Mouse (Mus musculus): ENCODE measurements around the gene Rap1a. TPM values are rescaled to one million over a fixed set of nuclear protein-coding genes. Genes with fewer than 3 reads are reported as not detected.

Gene Rap1a
- polyA plus RNA-seq, 1 experiment: 3.8 TPM

DNA sequence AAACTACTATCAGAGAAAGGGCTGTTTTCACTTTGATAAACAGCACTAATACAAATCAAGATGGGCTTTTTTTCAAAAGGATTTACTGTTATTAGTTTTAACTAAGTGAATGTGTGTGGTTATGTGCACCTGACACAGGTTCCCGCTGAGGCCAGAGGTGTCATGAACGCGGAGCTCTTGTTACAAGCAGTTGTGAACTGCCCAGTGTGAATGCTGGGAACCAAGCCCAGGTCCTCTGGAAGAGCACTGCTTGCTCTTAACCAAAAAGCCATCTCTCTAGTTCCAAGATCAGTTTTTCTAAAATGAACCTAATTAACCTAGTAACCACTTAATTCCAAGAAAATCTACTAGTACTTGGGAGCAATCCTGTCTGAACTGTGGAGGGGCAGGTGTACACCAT is 23.1 kb downstream of the Rap1a start:
- Histone ChIP-seq H3K27me3 (ENCODE audit: control insufficient read depth) (no peaks in the 10 kb centered on the region), H3K9me3 (ENCODE audit: control insufficient read depth, low read length) (no peaks in the 10 kb centered on the region), H3K36me3 (ENCODE audit: control insufficient read depth) (peaks cover 12% of the 10 kb centered on the region), H3K4me3 (replicated peaks) (no peak overlapping the region), H3K4me1 (ENCODE audit: control insufficient read depth) (peaks cover 31% of the 10 kb centered on the region)
- no peak for TF ChIP-seq TAL1 (IDR thresholded peaks at IDR 0.05; ENCODE audit: low read length)
- no peak for TF ChIP-seq GATA1 (IDR thresholded peaks at IDR 0.05; ENCODE audit: low read length)

GRCm38 (mm10) chr3:105774496-105774895 is 26.6 kb downstream of the Rap1a start:
- Histone ChIP-seq H3K36me3 (ENCODE audit: control insufficient read depth) (peaks cover 21% of the 10 kb centered on the region), H3K4me3 (replicated peaks) (no peak overlapping the region), H3K4me1 (ENCODE audit: control insufficient read depth) (peaks cover 39% of the 10 kb centered on the region), H3K27me3 (ENCODE audit: control insufficient read depth) (no peaks in the 10 kb centered on the region), H3K9me3 (ENCODE audit: control insufficient read depth, low read length) (peaks cover 4% of the 10 kb centered on the region)
- TF ChIP-seq TAL1 (IDR thresholded peaks at IDR 0.05; ENCODE audit: low read length): no peak
- no peak for TF ChIP-seq GATA1 (IDR thresholded peaks at IDR 0.05; ENCODE audit: low read length)

GRCm38 (mm10) chr3:105771534-105771933 is 29.6 kb downstream of the Rap1a start:
- no peaks in the 10 kb centered on the region for H3K27me3 ChIP-seq (ENCODE audit: control insufficient read depth)
- peaks cover 20% of the 10 kb centered on the region for H3K36me3 ChIP-seq (ENCODE audit: control insufficient read depth)
- peaks cover 4% of the 10 kb centered on the region for H3K9me3 ChIP-seq (ENCODE audit: control insufficient read depth, low read length)
- peaks cover 44% of the 10 kb centered on the region for H3K4me1 ChIP-seq (ENCODE audit: control insufficient read depth)
- H3K4me3 ChIP-seq (replicated peaks): no peak overlapping the region
- TF ChIP-seq TAL1 (IDR thresholded peaks at IDR 0.05; ENCODE audit: low read length) (no peak), GATA1 (IDR thresholded peaks at IDR 0.05; ENCODE audit: low read length) (no peak)

DNA sequence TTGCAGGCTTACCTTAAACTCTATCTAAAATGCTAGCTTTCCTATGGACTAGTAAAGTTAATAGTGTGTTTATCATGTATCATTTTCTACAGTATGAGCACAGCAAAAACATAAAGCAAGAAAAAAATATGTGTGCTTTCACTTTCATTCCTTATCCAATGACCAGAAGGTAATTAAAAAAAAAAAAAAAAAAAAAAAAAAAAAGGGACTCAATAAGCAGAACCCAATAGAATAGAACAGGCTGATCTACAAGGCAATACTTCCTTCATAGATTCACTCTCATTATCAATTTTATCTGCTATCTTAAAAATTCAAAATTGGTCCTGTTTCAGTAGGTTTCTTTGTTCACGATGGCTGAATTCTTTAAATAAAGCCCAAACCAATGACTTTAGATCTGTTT is 30.3 kb downstream of the Rap1a start:
- no peaks in the 10 kb centered on the region for H3K27me3 ChIP-seq (ENCODE audit: control insufficient read depth)
- peaks cover 23% of the 10 kb centered on the region for H3K36me3 ChIP-seq (ENCODE audit: control insufficient read depth)
- peaks cover 45% of the 10 kb centered on the region for H3K4me1 ChIP-seq (ENCODE audit: control insufficient read depth)
- peaks cover 4% of the 10 kb centered on the region for H3K9me3 ChIP-seq (ENCODE audit: control insufficient read depth, low read length)
- H3K4me3 ChIP-seq (replicated peaks): no peak overlapping the region
- TF ChIP-seq GATA1 (IDR thresholded peaks at IDR 0.05; ENCODE audit: low read length): no peak
- no peak for TF ChIP-seq TAL1 (IDR thresholded peaks at IDR 0.05; ENCODE audit: low read length)

DNA sequence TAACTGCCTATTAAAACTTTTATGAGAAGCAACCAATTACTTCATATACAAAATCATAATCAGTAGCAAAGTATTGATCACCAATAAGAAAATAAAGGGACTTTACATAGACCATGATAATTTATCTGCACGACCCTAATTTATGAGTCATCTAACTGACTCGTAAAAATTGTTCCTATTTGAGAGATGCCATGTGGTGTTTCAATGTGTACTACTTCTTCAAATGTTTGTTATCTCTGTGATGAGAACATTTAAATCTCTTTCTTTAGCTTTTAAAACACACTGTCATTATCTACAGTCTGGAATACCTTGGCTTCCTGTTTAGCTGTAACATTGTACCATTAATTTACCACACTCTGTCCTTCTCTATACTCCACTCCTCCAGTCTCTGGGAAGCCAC is 31.8 kb downstream of the Rap1a start:
- Histone ChIP-seq H3K9me3 (ENCODE audit: control insufficient read depth, low read length) (peaks cover 4% of the 10 kb centered on the region), H3K4me3 (replicated peaks) (no peak overlapping the region), H3K4me1 (ENCODE audit: control insufficient read depth) (peaks cover 42% of the 10 kb centered on the region), H3K36me3 (ENCODE audit: control insufficient read depth) (peaks cover 21% of the 10 kb centered on the region), H3K27me3 (ENCODE audit: control insufficient read depth) (no peaks in the 10 kb centered on the region)
- TF ChIP-seq GATA1 (IDR thresholded peaks at IDR 0.05; ENCODE audit: low read length) (no peak), TAL1 (IDR thresholded peaks at IDR 0.05; ENCODE audit: low read length) (no peak)

GRCm38 (mm10) chr3:105768529-105768928 is 32.6 kb downstream of the Rap1a start:
- Histone ChIP-seq H3K36me3 (ENCODE audit: control insufficient read depth) (peaks cover 21% of the 10 kb centered on the region), H3K27me3 (ENCODE audit: control insufficient read depth) (no peaks in the 10 kb centered on the region), H3K4me3 (replicated peaks) (no peak overlapping the region), H3K4me1 (ENCODE audit: control insufficient read depth) (peaks cover 47% of the 10 kb centered on the region), H3K9me3 (ENCODE audit: control insufficient read depth, low read length) (peaks cover 4% of the 10 kb centered on the region)
- TF ChIP-seq GATA1 (IDR thresholded peaks at IDR 0.05; ENCODE audit: low read length): no peak
- no peak for TF ChIP-seq TAL1 (IDR thresholded peaks at IDR 0.05; ENCODE audit: low read length)

- H3K27me3 ChIP-seq (ENCODE audit: control insufficient read depth): no peaks in the 10 kb centered on the region
- H3K9me3 ChIP-seq (ENCODE audit: control insufficient read depth, low read length): no peaks in the 10 kb centered on the region
- peaks cover 53% of the 10 kb centered on the region for H3K4me1 ChIP-seq (ENCODE audit: control insufficient read depth)
- H3K36me3 ChIP-seq (ENCODE audit: control insufficient read depth): peaks cover 15% of the 10 kb centered on the region
- H3K4me3 ChIP-seq (replicated peaks): no peak overlapping the region
- TF ChIP-seq TAL1 (IDR thresholded peaks at IDR 0.05; ENCODE audit: low read length) (no peak), GATA1 (IDR thresholded peaks at IDR 0.05; ENCODE audit: low read length) (no peak)
Observed at GRCm38 (mm10) chr3:105763132-105763851, 37.8 kb downstream of the Rap1a start.

GRCm38 (mm10) chr3:105760063-105760462 is 41.1 kb downstream of the Rap1a start:
- Histone ChIP-seq H3K4me3 (replicated peaks) (no peak overlapping the region), H3K9me3 (ENCODE audit: control insufficient read depth, low read length) (no peaks in the 10 kb centered on the region), H3K4me1 (ENCODE audit: control insufficient read depth) (peaks cover 54% of the 10 kb centered on the region), H3K36me3 (ENCODE audit: control insufficient read depth) (peaks cover 14% of the 10 kb centered on the region), H3K27me3 (ENCODE audit: control insufficient read depth) (no peaks in the 10 kb centered on the region)
- no peak for TF ChIP-seq TAL1 (IDR thresholded peaks at IDR 0.05; ENCODE audit: low read length)
- TF ChIP-seq GATA1 (IDR thresholded peaks at IDR 0.05; ENCODE audit: low read length): no peak

DNA sequence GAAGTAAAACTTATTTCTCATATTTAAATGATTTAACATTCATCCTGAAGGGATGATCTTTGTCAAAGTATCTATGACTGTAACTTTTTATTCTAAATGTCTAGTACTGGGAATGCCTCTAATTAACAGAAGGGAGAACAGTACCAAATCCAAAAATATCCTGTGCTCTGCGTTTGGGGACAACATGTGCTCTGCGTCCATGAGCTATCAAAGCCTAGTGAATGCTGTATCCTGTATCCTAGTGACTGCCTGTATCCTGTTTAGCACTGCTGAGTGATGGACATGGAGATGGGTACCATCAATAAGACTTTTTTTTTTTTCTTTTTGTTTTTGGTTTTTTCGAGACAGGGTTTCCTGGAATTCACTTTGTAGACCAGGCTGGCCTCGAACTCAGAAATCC is 42.5 kb downstream of the Rap1a start:
- H3K36me3 ChIP-seq (ENCODE audit: control insufficient read depth): peaks cover 14% of the 10 kb centered on the region
- no peaks in the 10 kb centered on the region for H3K9me3 ChIP-seq (ENCODE audit: control insufficient read depth, low read length)
- no peaks in the 10 kb centered on the region for H3K27me3 ChIP-seq (ENCODE audit: control insufficient read depth)
- peaks cover 47% of the 10 kb centered on the region for H3K4me1 ChIP-seq (ENCODE audit: control insufficient read depth)
- TF ChIP-seq GATA1 (IDR thresholded peaks at IDR 0.05; ENCODE audit: low read length) (no peak), TAL1 (IDR thresholded peaks at IDR 0.05; ENCODE audit: low read length) (no peak)
- no peak overlapping the region for H3K4me3 ChIP-seq (replicated peaks)

DNA sequence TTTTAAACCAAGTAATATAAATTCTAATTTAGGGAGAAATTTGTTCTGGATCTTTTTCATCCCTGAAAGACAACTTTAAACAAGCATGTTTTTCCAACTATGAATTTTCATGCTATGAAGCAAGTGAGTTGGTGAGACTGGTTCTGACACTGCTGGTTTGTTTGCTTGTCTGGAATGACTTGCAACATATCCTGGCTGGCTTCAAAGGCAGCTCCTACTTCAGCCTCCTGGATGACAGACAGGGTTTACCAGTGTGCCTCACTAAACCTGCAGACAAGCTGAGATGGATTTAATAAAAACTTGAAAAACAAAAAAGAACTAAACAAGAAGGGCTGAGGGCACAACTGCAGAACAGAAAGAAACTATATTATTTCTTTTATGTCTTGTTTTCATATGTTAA is 43.0 kb downstream of the Rap1a start:
- Histone ChIP-seq H3K4me3 (replicated peaks) (no peak overlapping the region), H3K9me3 (ENCODE audit: control insufficient read depth, low read length) (no peaks in the 10 kb centered on the region), H3K36me3 (ENCODE audit: control insufficient read depth) (peaks cover 9% of the 10 kb centered on the region), H3K4me1 (ENCODE audit: control insufficient read depth) (peaks cover 41% of the 10 kb centered on the region), H3K27me3 (ENCODE audit: control insufficient read depth) (no peaks in the 10 kb centered on the region)
- TF ChIP-seq TAL1 (IDR thresholded peaks at IDR 0.05; ENCODE audit: low read length): no peak
- TF ChIP-seq GATA1 (IDR thresholded peaks at IDR 0.05; ENCODE audit: low read length): no peak
